Mouse (Mus musculus) cortical plate, adult 2 months (tissue): ENCODE data around the gene Slit3. TPM values are rescaled to one million over a fixed set of nuclear protein-coding genes. Genes with fewer than 3 reads are reported as not detected.

Source experiments
- H3K27ac ChIP-seq: fragments of 200-500 bp; 2 replicates; pipeline ENCODE4 v1.5.1; 2012; ENCODE audit warnings: low read length, control low read depth, inconsistent platforms; ENCODE audit not compliant: insufficient read depth
- H3K4me1 ChIP-seq: fragments of 200-500 bp; 2 replicates; pipeline ENCODE4 v1.6.1; 2011; ENCODE audit warnings: low read length; ENCODE audit not compliant: control insufficient read depth, insufficient read depth
- H3K4me3 ChIP-seq: fragments of 200-500 bp; 2 replicates; pipeline ENCODE4 v1.5.1; 2011; ENCODE audit warnings: mild to moderate bottlenecking, low read length, control low read depth; ENCODE audit not compliant: insufficient read depth
- CTCF ChIP-seq: fragments of 200-500 bp; IDR thresholded peaks from 2 replicates; pipeline ENCODE4 v1.5.1; 2011; ENCODE audit warnings: mild to moderate bottlenecking, control low read depth, low read length; ENCODE audit not compliant: insufficient read depth; ENCODE audit errors: extremely low read depth
- POLR2A ChIP-seq: fragments of 200-500 bp; IDR thresholded peaks from 2 replicates; pipeline ENCODE4 v1.6.1; 2011; ENCODE audit warnings: mild to moderate bottlenecking, low read length, control low read depth; ENCODE audit not compliant: insufficient read depth; ENCODE audit errors: extremely low read depth
- polyA plus RNA-seq: library from polyadenylated mRNA; depleted of rRNA; stranded (reverse); fragments of >200 nt; gene quantifications from 2 replicates; pipeline ENCODE4 v1.2.3, GENCODE M21; 2012

The Slit3 gene
- polyA plus RNA-seq, 1 experiment, result 15.8 TPM

GRCm38 (mm10) chr11:35632262-35632661, 511.2 kb downstream of the Slit3 start:
- no peaks in the 10 kb centered on the region; the same call in 1 of the 2 replicates for H3K4me1 ChIP-seq
- no peak for TF ChIP-seq CTCF
- TF ChIP-seq POLR2A, result no peak
- no peak overlapping the region for H3K4me3 ChIP-seq
- H3K27ac ChIP-seq, result no peak overlapping the region

DNA sequence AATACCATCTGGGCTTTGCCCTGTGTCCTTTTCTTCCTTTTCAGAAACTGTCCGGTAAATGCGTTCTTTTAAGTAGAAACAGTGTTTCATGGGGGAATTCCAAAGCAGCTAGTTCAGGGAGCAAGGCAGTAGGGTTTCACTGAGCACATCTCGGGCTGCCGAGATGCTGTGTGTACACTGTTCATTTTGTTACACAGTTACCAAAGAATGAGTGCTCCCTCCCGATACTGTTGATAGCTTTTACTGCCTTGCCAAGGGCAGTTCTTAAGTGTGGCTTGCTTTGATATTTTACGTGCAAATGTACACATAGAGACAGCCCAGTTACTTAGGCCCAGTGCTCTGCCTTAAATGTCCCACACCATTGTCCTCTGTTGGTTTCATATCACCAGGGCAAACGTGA, 516.1 kb downstream of the Slit3 start:
- Histone ChIP-seq H3K4me3 (no peak overlapping the region), H3K27ac (no peak overlapping the region), H3K4me1 (peaks cover 3% of the 10 kb centered on the region)
- TF ChIP-seq CTCF, result no peak
- TF ChIP-seq POLR2A, result no peak

DNA sequence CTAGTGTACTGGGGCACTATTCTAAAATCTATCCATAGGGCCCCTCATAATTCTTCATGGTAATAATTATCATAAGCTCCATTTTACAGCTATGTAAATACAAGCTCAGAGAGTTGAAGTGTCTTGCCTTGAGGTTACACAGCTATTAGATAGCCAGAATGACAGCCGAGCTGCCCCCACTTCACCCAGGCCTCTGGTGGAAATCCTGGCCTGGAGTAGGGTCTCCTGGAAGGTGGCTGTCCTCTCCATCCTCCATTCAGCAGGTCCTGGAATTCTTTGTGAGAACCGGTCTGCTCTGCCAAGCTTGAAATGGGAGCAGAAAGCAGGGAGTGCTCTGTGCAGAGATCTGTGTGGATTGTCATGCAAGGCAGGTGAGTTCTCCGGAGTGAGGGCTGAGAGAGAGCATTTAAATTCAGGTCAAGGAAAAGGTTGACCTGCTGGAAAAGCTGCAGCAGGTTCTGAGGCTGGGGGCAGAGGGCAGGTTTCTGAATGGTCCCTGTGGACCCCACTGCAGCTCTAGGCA, 517.9 kb downstream of the Slit3 start:
- peaks cover 3% of the 10 kb centered on the region for H3K4me1 ChIP-seq
- H3K4me3 ChIP-seq, result no peak overlapping the region
- TF ChIP-seq CTCF (no peak), POLR2A (no peak)
- no peak overlapping the region for H3K27ac ChIP-seq

GRCm38 (mm10) chr11:35639428-35639827, 518.4 kb downstream of the Slit3 start:
- Histone ChIP-seq H3K27ac (no peak overlapping the region), H3K4me3 (no peak overlapping the region), H3K4me1 (peaks cover 3% of the 10 kb centered on the region)
- TF ChIP-seq CTCF (no peak), POLR2A (no peak)

GRCm38 (mm10) chr11:35651286-35651685, 530.3 kb downstream of the Slit3 start:
- Histone ChIP-seq H3K4me1 (peaks cover 2% of the 10 kb centered on the region), H3K4me3 (no peak overlapping the region), H3K27ac (no peak overlapping the region)
- no peak for TF ChIP-seq POLR2A
- no peak for TF ChIP-seq CTCF

DNA sequence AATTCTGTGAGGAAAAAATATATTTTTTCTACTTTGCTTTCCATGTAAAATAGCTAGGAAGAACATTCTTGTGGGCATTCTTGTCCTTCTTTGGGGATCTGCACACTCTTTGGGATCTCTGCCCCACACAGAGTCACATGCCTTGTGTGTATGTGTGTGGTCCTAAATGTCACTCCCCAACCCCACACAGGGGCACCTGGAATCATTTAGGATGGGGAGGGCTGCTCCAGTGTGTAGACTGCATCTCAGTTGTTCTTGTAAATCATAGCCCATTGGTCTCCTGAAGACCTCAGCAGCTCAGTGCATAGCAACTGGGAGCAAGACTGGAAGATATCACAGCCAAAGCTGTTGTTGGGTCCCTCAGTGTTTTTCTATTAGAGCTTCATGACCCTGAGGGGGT, 534.8 kb downstream of the Slit3 start:
- no peak for TF ChIP-seq POLR2A
- TF ChIP-seq CTCF, result no peak
- Histone ChIP-seq H3K27ac (no peak overlapping the region), H3K4me1 (no peaks in the 10 kb centered on the region), H3K4me3 (no peak overlapping the region)

DNA sequence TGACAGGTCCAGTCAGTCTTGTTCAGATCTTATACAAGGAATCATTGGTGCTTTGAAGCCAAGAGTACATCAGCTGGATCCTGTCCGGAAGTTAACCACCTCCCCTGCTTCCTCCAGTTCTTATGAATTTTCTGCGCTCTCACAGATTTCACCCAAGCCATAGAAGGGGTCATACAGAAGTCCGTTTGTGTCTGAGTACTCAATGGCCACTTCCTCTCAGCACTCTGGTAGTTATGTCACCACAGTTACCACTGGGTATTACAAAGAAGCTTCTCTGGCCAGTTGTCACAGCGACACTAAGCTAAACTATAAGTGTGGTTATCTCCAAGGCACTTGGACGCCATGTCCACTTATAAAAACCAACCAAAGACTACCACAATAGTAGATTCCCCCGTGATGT, 536.6 kb downstream of the Slit3 start:
- Histone ChIP-seq H3K4me1 (no peaks in the 10 kb centered on the region), H3K4me3 (no peak overlapping the region), H3K27ac (no peak overlapping the region)
- TF ChIP-seq POLR2A (no peak), CTCF (no peak)

GRCm38 (mm10) chr11:35660967-35661366, 539.9 kb downstream of the Slit3 start:
- TF ChIP-seq POLR2A, result no peak
- TF ChIP-seq CTCF, result no peak
- Histone ChIP-seq H3K4me1 (peaks cover 2% of the 10 kb centered on the region; the same call in 1 of the 2 replicates), H3K4me3 (no peak overlapping the region), H3K27ac (no peak overlapping the region)

GRCm38 (mm10) chr11:35662945-35663344, 541.9 kb downstream of the Slit3 start:
- H3K4me3 ChIP-seq, result no peak overlapping the region
- peaks cover 2% of the 10 kb centered on the region; the same call in 1 of the 2 replicates for H3K4me1 ChIP-seq
- TF ChIP-seq CTCF (no peak), POLR2A (no peak)
- H3K27ac ChIP-seq, result no peak overlapping the region

DNA sequence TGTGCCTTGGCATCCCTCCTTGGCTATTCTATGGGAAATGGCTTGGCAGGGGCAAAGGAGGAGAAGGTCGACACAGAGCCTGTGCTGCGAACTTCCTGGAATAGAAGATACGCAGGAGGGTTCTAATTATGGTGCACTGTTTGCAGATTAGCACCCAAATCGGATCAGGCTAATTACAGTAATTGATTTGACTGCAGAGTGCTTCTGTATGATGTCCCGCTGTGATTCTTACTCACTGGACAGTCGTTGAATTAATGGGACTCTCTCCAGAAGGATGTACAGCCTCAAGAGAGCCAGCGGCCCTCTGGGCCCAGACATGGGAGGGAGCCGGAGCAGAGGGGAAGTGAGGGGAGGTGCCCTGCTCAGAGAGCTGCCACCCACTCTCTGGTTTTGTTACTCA, 542.6 kb downstream of the Slit3 start:
- no peak overlapping the region for H3K4me3 ChIP-seq
- H3K4me1 ChIP-seq, result peaks cover 3% of the 10 kb centered on the region
- no peak overlapping the region for H3K27ac ChIP-seq
- TF ChIP-seq CTCF, result no peak
